Mouse (Mus musculus): ENCODE measurements around the gene Cdx4. TPM values are rescaled to one million over a fixed set of nuclear protein-coding genes. Genes with fewer than 3 reads are reported as not detected.

Cdx4 gene
- polyA plus RNA-seq, 1 experiment = 1.5 TPM

GRCm38 (mm10) chrX:103298937-103299336, 22.3 kb upstream of the Cdx4 start:
- no peaks in the 10 kb centered on the region for H3K36me3 ChIP-seq (ENCODE audit: control insufficient read depth, insufficient read depth, low read length, poor library complexity, severe bottlenecking)
- TF ChIP-seq EP300 (IDR thresholded peaks at IDR 0.05; ENCODE audit: insufficient read depth, low read depth, low read length) = no peak
- no peak for TF ChIP-seq CTCF (IDR thresholded peaks at IDR 0.05; ENCODE audit: low read depth, low read length)
- TF ChIP-seq POLR2A (IDR thresholded peaks at IDR 0.05; ENCODE audit: insufficient read depth, low read length) = no peak
- no peaks in the 10 kb centered on the region for H3K27me3 ChIP-seq (ENCODE audit: control insufficient read depth, insufficient read depth, low read length, poor library complexity, severe bottlenecking)
- H3K9ac ChIP-seq (ENCODE audit: low read depth, poor library complexity, severe bottlenecking) = no peak overlapping the region
- no peak overlapping the region for H3K4me3 ChIP-seq (ENCODE audit: low read depth, low read length)
- no peak overlapping the region for H3K27ac ChIP-seq (ENCODE audit: insufficient read depth, low read length)
- H3K4me1 ChIP-seq (ENCODE audit: control insufficient read depth, insufficient read depth, low read length) = no peaks in the 10 kb centered on the region
- H3K9me3 ChIP-seq (replicated peaks; ENCODE audit: control insufficient read depth, insufficient read depth, low read length, poor library complexity, severe bottlenecking) = no peaks in the 10 kb centered on the region

GRCm38 (mm10) chrX:103308262-103308661, 12.9 kb upstream of the Cdx4 start:
- Histone ChIP-seq H3K27me3 (ENCODE audit: control insufficient read depth, insufficient read depth, low read length, poor library complexity, severe bottlenecking) (no peaks in the 10 kb centered on the region), H3K27ac (ENCODE audit: insufficient read depth, low read length) (no peak overlapping the region), H3K9me3 (replicated peaks; ENCODE audit: control insufficient read depth, insufficient read depth, low read length, poor library complexity, severe bottlenecking) (no peaks in the 10 kb centered on the region), H3K9ac (ENCODE audit: low read depth, poor library complexity, severe bottlenecking) (no peak overlapping the region), H3K36me3 (ENCODE audit: control insufficient read depth, insufficient read depth, low read length, poor library complexity, severe bottlenecking) (no peaks in the 10 kb centered on the region), H3K4me3 (ENCODE audit: low read depth, low read length) (no peak overlapping the region), H3K4me1 (ENCODE audit: control insufficient read depth, insufficient read depth, low read length) (peaks cover 2% of the 10 kb centered on the region)
- no peak for TF ChIP-seq CTCF (IDR thresholded peaks at IDR 0.05; ENCODE audit: low read depth, low read length)
- TF ChIP-seq POLR2A (IDR thresholded peaks at IDR 0.05; ENCODE audit: insufficient read depth, low read length) = no peak
- no peak for TF ChIP-seq EP300 (IDR thresholded peaks at IDR 0.05; ENCODE audit: insufficient read depth, low read depth, low read length)

GRCm38 (mm10) chrX:103311723-103312122, 9.5 kb upstream of the Cdx4 start:
- peak overlapping the region; percentile 97 for H3K27ac ChIP-seq (ENCODE audit: insufficient read depth, low read length)
- peak overlapping the region; percentile 68 for H3K9ac ChIP-seq (ENCODE audit: low read depth, poor library complexity, severe bottlenecking)
- peaks cover 2% of the 10 kb centered on the region for H3K4me1 ChIP-seq (ENCODE audit: control insufficient read depth, insufficient read depth, low read length)
- H3K36me3 ChIP-seq (ENCODE audit: control insufficient read depth, insufficient read depth, low read length, poor library complexity, severe bottlenecking) = no peaks in the 10 kb centered on the region
- no peaks in the 10 kb centered on the region for H3K9me3 ChIP-seq (replicated peaks; ENCODE audit: control insufficient read depth, insufficient read depth, low read length, poor library complexity, severe bottlenecking)
- no peaks in the 10 kb centered on the region for H3K27me3 ChIP-seq (ENCODE audit: control insufficient read depth, insufficient read depth, low read length, poor library complexity, severe bottlenecking)
- TF ChIP-seq EP300 (IDR thresholded peaks at IDR 0.05; ENCODE audit: insufficient read depth, low read depth, low read length) (peak; percentile 59; the same call in 1 of the 2 replicates), POLR2A (IDR thresholded peaks at IDR 0.05; ENCODE audit: insufficient read depth, low read length) (no peak)
- H3K4me3 ChIP-seq (ENCODE audit: low read depth, low read length) = peak overlapping the region; percentile 75

GRCm38 (mm10) chrX:103314146-103314545, 7.1 kb upstream of the Cdx4 start:
- no peak overlapping the region for H3K9ac ChIP-seq (ENCODE audit: low read depth, poor library complexity, severe bottlenecking)
- H3K36me3 ChIP-seq (ENCODE audit: control insufficient read depth, insufficient read depth, low read length, poor library complexity, severe bottlenecking) = no peaks in the 10 kb centered on the region
- TF ChIP-seq EP300 (IDR thresholded peaks at IDR 0.05; ENCODE audit: insufficient read depth, low read depth, low read length) = 0 out of 2 replicates have a peak, but pooled peaks have one; percentile 34
- no peak for TF ChIP-seq POLR2A (IDR thresholded peaks at IDR 0.05; ENCODE audit: insufficient read depth, low read length)
- H3K4me1 ChIP-seq (ENCODE audit: control insufficient read depth, insufficient read depth, low read length) = peaks cover 2% of the 10 kb centered on the region
- peak overlapping the region; percentile 63 for H3K27ac ChIP-seq (ENCODE audit: insufficient read depth, low read length)
- no peaks in the 10 kb centered on the region for H3K9me3 ChIP-seq (replicated peaks; ENCODE audit: control insufficient read depth, insufficient read depth, low read length, poor library complexity, severe bottlenecking)
- H3K27me3 ChIP-seq (ENCODE audit: control insufficient read depth, insufficient read depth, low read length, poor library complexity, severe bottlenecking) = no peaks in the 10 kb centered on the region
- no peak overlapping the region for H3K4me3 ChIP-seq (ENCODE audit: low read depth, low read length)

GRCm38 (mm10) chrX:103325900-103326299, 4.7 kb downstream of the Cdx4 start:
- Histone ChIP-seq H3K9me3 (replicated peaks; ENCODE audit: control insufficient read depth, insufficient read depth, low read length, poor library complexity, severe bottlenecking) (no peaks in the 10 kb centered on the region), H3K4me1 (ENCODE audit: control insufficient read depth, insufficient read depth, low read length) (no peaks in the 10 kb centered on the region), H3K27me3 (ENCODE audit: control insufficient read depth, insufficient read depth, low read length, poor library complexity, severe bottlenecking) (peaks cover 7% of the 10 kb centered on the region), H3K36me3 (ENCODE audit: control insufficient read depth, insufficient read depth, low read length, poor library complexity, severe bottlenecking) (no peaks in the 10 kb centered on the region), H3K27ac (ENCODE audit: insufficient read depth, low read length) (no peak overlapping the region), H3K9ac (ENCODE audit: low read depth, poor library complexity, severe bottlenecking) (no peak overlapping the region), H3K4me3 (ENCODE audit: low read depth, low read length) (no peak overlapping the region)
- no peak for TF ChIP-seq POLR2A (IDR thresholded peaks at IDR 0.05; ENCODE audit: insufficient read depth, low read length)
- TF ChIP-seq EP300 (IDR thresholded peaks at IDR 0.05; ENCODE audit: insufficient read depth, low read depth, low read length) = no peak
- no peak for TF ChIP-seq CTCF (IDR thresholded peaks at IDR 0.05; ENCODE audit: low read depth, low read length)

GRCm38 (mm10) chrX:103329386-103329785, 8.2 kb downstream of the Cdx4 start:
- H3K27me3 ChIP-seq (ENCODE audit: control insufficient read depth, insufficient read depth, low read length, poor library complexity, severe bottlenecking) = no peaks in the 10 kb centered on the region
- H3K36me3 ChIP-seq (ENCODE audit: control insufficient read depth, insufficient read depth, low read length, poor library complexity, severe bottlenecking) = no peaks in the 10 kb centered on the region
- H3K27ac ChIP-seq (ENCODE audit: insufficient read depth, low read length) = no peak overlapping the region
- no peak overlapping the region for H3K4me3 ChIP-seq (ENCODE audit: low read depth, low read length)
- H3K9ac ChIP-seq (ENCODE audit: low read depth, poor library complexity, severe bottlenecking) = no peak overlapping the region
- TF ChIP-seq POLR2A (IDR thresholded peaks at IDR 0.05; ENCODE audit: insufficient read depth, low read length) (no peak), EP300 (IDR thresholded peaks at IDR 0.05; ENCODE audit: insufficient read depth, low read depth, low read length) (no peak), CTCF (IDR thresholded peaks at IDR 0.05; ENCODE audit: low read depth, low read length) (no peak)
- no peaks in the 10 kb centered on the region for H3K4me1 ChIP-seq (ENCODE audit: control insufficient read depth, insufficient read depth, low read length)
- H3K9me3 ChIP-seq (replicated peaks; ENCODE audit: control insufficient read depth, insufficient read depth, low read length, poor library complexity, severe bottlenecking) = no peaks in the 10 kb centered on the region

Measured in ES-Bruce4 (cell line).